Mouse (Mus musculus) lung, postnatal 10 days (tissue): ENCODE results near the gene Gatad2b.

Experiments
- DNase-seq: peaks from one replicate; pipeline ENCODE4 v3.0.0; 2021

Gatad2b gene

GRCm38 (mm10) chr3:90384851-90385375 is 91.9 kb downstream of the Gatad2b start:
- DNase-seq: no peak

- DNase-seq: no peak
These were observed 93.8 kb downstream of the Gatad2b start for GRCm38 (mm10) chr3:90386817-90387216.

GRCm38 (mm10) chr3:90387483-90387882 is 94.5 kb downstream of the Gatad2b start:
- peak; percentile 74 for DNase-seq

GRCm38 (mm10) chr3:90388192-90388591 is 95.2 kb downstream of the Gatad2b start:
- DNase-seq: no peak

GRCm38 (mm10) chr3:90388726-90389510 is 95.9 kb downstream of the Gatad2b start:
- peak; percentile 77 for DNase-seq

GRCm38 (mm10) chr3:90389511-90390490 is 96.8 kb downstream of the Gatad2b start, which contains the start of gene Slc27a3:
Gene Slc27a3 (minus strand): TSS chr3:90389938.
- peak; percentile 70 for DNase-seq

GRCm38 (mm10) chr3:90391004-90391403 is 98.0 kb downstream of the Gatad2b start:
- DNase-seq: no peak

GRCm38 (mm10) chr3:90391941-90392340 is 99.0 kb downstream of the Gatad2b start:
- no peak for DNase-seq

GRCm38 (mm10) chr3:90392661-90393060 is 99.7 kb downstream of the Gatad2b start:
- DNase-seq: no peak

GRCm38 (mm10) chr3:90395629-90396028 is 102.7 kb downstream of the Gatad2b start:
- DNase-seq: peak; percentile 39

GRCm38 (mm10) chr3:90400993-90401392 is 108.0 kb downstream of the Gatad2b start:
- DNase-seq: no peak

GRCm38 (mm10) chr3:90404121-90404520 is 111.1 kb downstream of the Gatad2b start:
- DNase-seq: no peak

- no peak for DNase-seq
These were observed 111.6 kb downstream of the Gatad2b start for GRCm38 (mm10) chr3:90404609-90405008.

GRCm38 (mm10) chr3:90406414-90406813 is 113.4 kb downstream of the Gatad2b start:
- DNase-seq: no peak

GRCm38 (mm10) chr3:90408721-90409120 is 115.7 kb downstream of the Gatad2b start:
- DNase-seq: no peak

GRCm38 (mm10) chr3:90412312-90413010 is 119.5 kb downstream of the Gatad2b start:
- DNase-seq: peak; percentile 86

GRCm38 (mm10) chr3:90413011-90413396 is 120.0 kb downstream of the Gatad2b start:
- DNase-seq: no peak
